Mouse (Mus musculus) heart, adult 18-20 months (tissue): ENCODE measurements around the gene Ccdc144b. TPM values are rescaled to one million over a fixed set of nuclear protein-coding genes. Genes with fewer than 3 reads are reported as not detected.

Experiments used
- DNase-seq, 2 experiments: peaks; one replicate each; pipeline ENCODE4 v3.0.0; 2021 to 2022; ENCODE audit warnings: mixed read lengths in 1 of 2
- total RNA-seq, 2 experiments: library from RNA; stranded (reverse); gene quantifications; 2 replicates each; pipeline ENCODE4 v1.2.3; 2021

Gene Ccdc144b
- total RNA-seq, 2 experiments from 2014 or later, result not detected

- DNase-seq, result no peak
Observed at GRCm38 (mm10) chr3:36025732-36026131, 27.6 kb downstream of the Ccdc144b start.

- no peak for DNase-seq
Observed at GRCm38 (mm10) chr3:36011239-36011638, 42.1 kb downstream of the Ccdc144b start.

GRCm38 (mm10) chr3:36008411-36009154, 44.8 kb downstream of the Ccdc144b start:
- DNase-seq, result no peak

GRCm38 (mm10) chr3:36004028-36004895, 49.1 kb downstream of the Ccdc144b start:
- DNase-seq, result no peak

- peak; percentile 97 to 99 for DNase-seq
Observed at GRCm38 (mm10) chr3:36000275-36001239, 52.8 kb downstream of the Ccdc144b start, which contains the start of gene Mccc1. TSS of gene Mccc1 (minus strand) at chr3:36000678.

GRCm38 (mm10) chr3:35994552-35995531, 58.5 kb downstream of the Ccdc144b start:
- DNase-seq, result peak in 1 of 2 experiments; percentile 5

GRCm38 (mm10) chr3:35990715-35991114, 62.6 kb downstream of the Ccdc144b start:
- no peak for DNase-seq

GRCm38 (mm10) chr3:35988031-35988430, 65.3 kb downstream of the Ccdc144b start:
- DNase-seq, result no peak

GRCm38 (mm10) chr3:35986266-35986665, 67.1 kb downstream of the Ccdc144b start:
- peak; percentile 21 to 43 for DNase-seq

GRCm38 (mm10) chr3:35973551-35973950, 79.8 kb downstream of the Ccdc144b start:
- peak; percentile 12 to 31 for DNase-seq

- DNase-seq, result peak in 1 of 2 experiments; percentile 17
Observed at GRCm38 (mm10) chr3:35972985-35973384, 80.4 kb downstream of the Ccdc144b start.

GRCm38 (mm10) chr3:35971149-35971548, 82.2 kb downstream of the Ccdc144b start:
- no peak for DNase-seq

GRCm38 (mm10) chr3:35970441-35970840, 82.9 kb downstream of the Ccdc144b start:
- no peak for DNase-seq

- no peak for DNase-seq
Observed at GRCm38 (mm10) chr3:35967366-35967921, 85.9 kb downstream of the Ccdc144b start.

- no peak for DNase-seq
Observed at GRCm38 (mm10) chr3:35966493-35966892, 86.9 kb downstream of the Ccdc144b start.

GRCm38 (mm10) chr3:35964928-35965327, 88.4 kb downstream of the Ccdc144b start:
- no peak for DNase-seq

- DNase-seq, result no peak
Observed at GRCm38 (mm10) chr3:35963921-35964320, 89.4 kb downstream of the Ccdc144b start.

- no peak for DNase-seq
Observed at GRCm38 (mm10) chr3:35963401-35963800, 89.9 kb downstream of the Ccdc144b start.

GRCm38 (mm10) chr3:35962967-35963366, 90.4 kb downstream of the Ccdc144b start:
- no peak for DNase-seq
